Mouse (Mus musculus): Measurements from ENCODE around the gene Knop1. TPM values are rescaled to one million over a fixed set of nuclear protein-coding genes. Genes with fewer than 3 reads are reported as not detected.

Gene Knop1
- 10 to 100 TPM; 13.7 to 14.0 TPM for total RNA-seq (2021)
- 5.3 and 9.8 TPM in 2 replicates for polyA plus RNA-seq (2012; rRNA removed)
- long read RNA-seq, full-length matches to known transcripts: 18 of 19 reads
- long read RNA-seq, partial matches to known transcripts: 0 of 19 reads
- long read RNA-seq, other reads (novel, unspliced or antisense): 1 of 19 reads

DNA sequence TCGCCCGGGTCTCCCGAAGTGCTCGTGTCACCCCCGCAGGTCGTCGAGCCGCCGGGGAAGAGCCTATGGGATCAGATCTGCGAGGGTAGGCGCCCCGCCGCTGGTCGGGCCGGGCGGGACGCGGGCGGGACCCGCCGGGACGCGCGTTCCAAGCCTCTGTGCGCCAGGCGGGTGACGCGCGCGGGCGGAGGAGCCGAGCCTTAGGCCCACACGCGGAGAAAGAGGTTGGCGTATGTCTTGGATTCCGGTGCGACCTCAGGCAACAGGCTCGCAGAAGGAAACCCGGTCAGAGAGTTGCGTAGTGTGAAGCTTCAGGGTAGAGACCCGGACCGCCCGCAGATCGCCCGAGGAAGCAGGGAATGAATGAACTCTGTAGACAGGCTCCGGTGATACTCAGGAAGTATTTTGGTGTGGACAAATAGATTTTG is at the start of gene Knop1:
Gene Knop1, minus strand, starts transcription at position 378 of the 428 bp plus-strand sequence.
- intact Hi-C loops (cut with DNase I): loop anchor here (2.0 kb wide), 2 partner anchors 89 to 141 kb away; no protein-coding TSS in a partner anchor
- Histone ChIP-seq H3K9ac (ENCODE audit: low read depth, low read length) (peak within 1 kb of the TSS; percentile 77), H3K79me2 (replicated peaks; ENCODE audit: control insufficient read depth, insufficient read depth, low read length) (no peaks in the 10 kb centered on the region), H3K27ac (peak within 1 kb of the TSS; percentile 80), H3K4me1 (ENCODE audit: control insufficient read depth, insufficient read depth, low read length) (peaks cover 7% of the 10 kb centered on the region), H3K4me3 (peak within 1 kb of the TSS; percentile 89), H3K36me3 (ENCODE audit: control insufficient read depth, insufficient read depth, low read length) (peaks cover 9% of the 10 kb centered on the region), H3K27me3 (ENCODE audit: control insufficient read depth, insufficient read depth, low read length) (no peaks in the 10 kb centered on the region)
- under 1% methylated on average over 46 of the region's 46 CpGs for WGBS
- no peak for DNase-seq
- no peak for TF ChIP-seq EP300 (IDR thresholded peaks at IDR 0.05; ENCODE audit: insufficient read depth, low read depth, low read length)

GRCm38 (mm10) chr7:118904530-118904929 is 48.5 kb upstream of the Knop1 start:
- DNase-seq: no peak
- Histone ChIP-seq H3K27me3 (ENCODE audit: control insufficient read depth, insufficient read depth, low read length) (no peaks in the 10 kb centered on the region), H3K9ac (ENCODE audit: low read depth, low read length) (no peak overlapping the region), H3K36me3 (ENCODE audit: control insufficient read depth, insufficient read depth, low read length) (no peaks in the 10 kb centered on the region), H3K4me3 (no peak overlapping the region), H3K79me2 (replicated peaks; ENCODE audit: control insufficient read depth, insufficient read depth, low read length) (no peaks in the 10 kb centered on the region), H3K27ac (no peak overlapping the region), H3K4me1 (ENCODE audit: control insufficient read depth, insufficient read depth, low read length) (no peaks in the 10 kb centered on the region)
- TF ChIP-seq CTCF (IDR thresholded peaks at IDR 0.05) (no peak), POLR2A (IDR thresholded peaks at IDR 0.05; ENCODE audit: insufficient read depth, low read depth, low read length) (no peak), EP300 (IDR thresholded peaks at IDR 0.05; ENCODE audit: insufficient read depth, low read depth, low read length) (no peak)
- WGBS: 82% methylated on average over 4 of the region's 4 CpGs
- intact Hi-C loops (cut with DNase I): no loop called here

GRCm38 (mm10) chr7:118903879-118904278 is 47.8 kb upstream of the Knop1 start:
- Histone ChIP-seq H3K9ac (ENCODE audit: low read depth, low read length) (no peak overlapping the region), H3K4me1 (ENCODE audit: control insufficient read depth, insufficient read depth, low read length) (no peaks in the 10 kb centered on the region), H3K4me3 (no peak overlapping the region), H3K27me3 (ENCODE audit: control insufficient read depth, insufficient read depth, low read length) (no peaks in the 10 kb centered on the region), H3K36me3 (ENCODE audit: control insufficient read depth, insufficient read depth, low read length) (no peaks in the 10 kb centered on the region), H3K27ac (no peak overlapping the region), H3K79me2 (replicated peaks; ENCODE audit: control insufficient read depth, insufficient read depth, low read length) (no peaks in the 10 kb centered on the region)
- DNase-seq: no peak
- no peak for TF ChIP-seq EP300 (IDR thresholded peaks at IDR 0.05; ENCODE audit: insufficient read depth, low read depth, low read length)
- TF ChIP-seq POLR2A (IDR thresholded peaks at IDR 0.05; ENCODE audit: insufficient read depth, low read depth, low read length): no peak
- no peak for TF ChIP-seq CTCF (IDR thresholded peaks at IDR 0.05)
- intact Hi-C loops (cut with DNase I): no loop called here
- 89% methylated on average over 9 of the region's 9 CpGs for WGBS

- Histone ChIP-seq H3K4me1 (ENCODE audit: control insufficient read depth, insufficient read depth, low read length) (no peaks in the 10 kb centered on the region), H3K27ac (no peak overlapping the region), H3K36me3 (ENCODE audit: control insufficient read depth, insufficient read depth, low read length) (no peaks in the 10 kb centered on the region), H3K27me3 (ENCODE audit: control insufficient read depth, insufficient read depth, low read length) (no peaks in the 10 kb centered on the region), H3K4me3 (no peak overlapping the region), H3K79me2 (replicated peaks; ENCODE audit: control insufficient read depth, insufficient read depth, low read length) (no peaks in the 10 kb centered on the region), H3K9ac (ENCODE audit: low read depth, low read length) (no peak overlapping the region)
- no peak for TF ChIP-seq CTCF (IDR thresholded peaks at IDR 0.05)
- DNase-seq: peak in 1 of 2 experiments; percentile 12
- intact Hi-C loops (cut with DNase I): no loop called here
- 15% methylated on average over 13 of the region's 13 CpGs for WGBS
Observed at GRCm38 (mm10) chr7:118902944-118903343, 46.9 kb upstream of the Knop1 start.

GRCm38 (mm10) chr7:118900090-118900489 is 44.0 kb upstream of the Knop1 start:
- H3K36me3 ChIP-seq (ENCODE audit: control insufficient read depth, insufficient read depth, low read length): no peaks in the 10 kb centered on the region
- WGBS: 77% methylated on average over 2 of the region's 2 CpGs
- no peaks in the 10 kb centered on the region for H3K27me3 ChIP-seq (ENCODE audit: control insufficient read depth, insufficient read depth, low read length)
- no peak overlapping the region for H3K9ac ChIP-seq (ENCODE audit: low read depth, low read length)
- H3K4me3 ChIP-seq: no peak overlapping the region
- TF ChIP-seq POLR2A (IDR thresholded peaks at IDR 0.05; ENCODE audit: insufficient read depth, low read depth, low read length) (no peak), EP300 (IDR thresholded peaks at IDR 0.05; ENCODE audit: insufficient read depth, low read depth, low read length) (no peak), CTCF (IDR thresholded peaks at IDR 0.05) (no peak)
- no peaks in the 10 kb centered on the region for H3K79me2 ChIP-seq (replicated peaks; ENCODE audit: control insufficient read depth, insufficient read depth, low read length)
- no peak overlapping the region for H3K27ac ChIP-seq
- no peak for DNase-seq
- intact Hi-C loops (cut with DNase I): no loop called here
- no peaks in the 10 kb centered on the region for H3K4me1 ChIP-seq (ENCODE audit: control insufficient read depth, insufficient read depth, low read length)

- TF ChIP-seq POLR2A (IDR thresholded peaks at IDR 0.05; ENCODE audit: insufficient read depth, low read depth, low read length) (no peak), CTCF (IDR thresholded peaks at IDR 0.05) (peak; percentile 34)
- intact Hi-C loops (cut with DNase I): no loop called here
- Histone ChIP-seq H3K27ac (no peak overlapping the region), H3K9ac (ENCODE audit: low read depth, low read length) (no peak overlapping the region), H3K4me1 (ENCODE audit: control insufficient read depth, insufficient read depth, low read length) (no peaks in the 10 kb centered on the region), H3K79me2 (replicated peaks; ENCODE audit: control insufficient read depth, insufficient read depth, low read length) (no peaks in the 10 kb centered on the region), H3K27me3 (ENCODE audit: control insufficient read depth, insufficient read depth, low read length) (no peaks in the 10 kb centered on the region), H3K4me3 (no peak overlapping the region), H3K36me3 (ENCODE audit: control insufficient read depth, insufficient read depth, low read length) (no peaks in the 10 kb centered on the region)
- no peak for DNase-seq
Observed at GRCm38 (mm10) chr7:118898063-118898462, 42.0 kb upstream of the Knop1 start.

Data from heart, adult 2 months (tissue).